Mouse (Mus musculus) forebrain, embryonic 16.5 days (tissue): ENCODE results near the gene Tlk2. TPM values are rescaled to one million over a fixed set of nuclear protein-coding genes. Genes with fewer than 3 reads are reported as not detected.
"Not testable (repeated sequence)": the region's sequence is repeated elsewhere in the genome, so short reads cannot be mapped to it uniquely, and the experiment has no call there.

Experiments
- ATAC-seq: fragments of 200-750 bp; cut with Nextera tagmentation; 2 replicates; pipeline ENCODE4 v1.8.0; 2017; ENCODE audit warnings: mild to moderate bottlenecking, moderate library complexity
- H3K27ac ChIP-seq: fragments of 300-500 bp; sonication (generic); 2 replicates; pipeline ENCODE4 v1.5.1; 2014; ENCODE audit warnings: low read length, control low read depth
- H3K27me3 ChIP-seq: fragments of 300-500 bp; sonication (generic); replicated peaks from 2 replicates; pipeline ENCODE4 v1.6.1; 2014; ENCODE audit warnings: low read length; ENCODE audit not compliant: control insufficient read depth, insufficient read depth
- H3K36me3 ChIP-seq: fragments of 300-500 bp; sonication (generic); 2 replicates; pipeline ENCODE4 v1.6.1; 2014; ENCODE audit not compliant: control insufficient read depth, insufficient read depth
- H3K4me1 ChIP-seq: fragments of 300-500 bp; sonication (generic); replicated peaks from 2 replicates; pipeline ENCODE4 v1.6.1; 2014; ENCODE audit warnings: low read length; ENCODE audit not compliant: control insufficient read depth, insufficient read depth
- H3K4me2 ChIP-seq: fragments of 300-500 bp; sonication (generic); 2 replicates; pipeline ENCODE4 v1.6.1; 2014; ENCODE audit warnings: mild to moderate bottlenecking, low read length, control low read depth
- H3K4me3 ChIP-seq: fragments of 300-500 bp; sonication (generic); replicated peaks from 2 replicates; pipeline ENCODE4 v1.5.1; 2014; ENCODE audit warnings: mild to moderate bottlenecking, low read length, control low read depth
- H3K9ac ChIP-seq: fragments of 300-500 bp; sonication (generic); replicated peaks from 2 replicates; pipeline ENCODE4 v1.6.1; 2014; ENCODE audit warnings: low read depth, low read length, control low read depth
- H3K9me3 ChIP-seq: fragments of 300-500 bp; sonication (generic); 2 replicates; pipeline ENCODE4 v1.6.1; 2016; ENCODE audit warnings: low read length; ENCODE audit not compliant: control insufficient read depth
- WGBS: fragments of 180-500 bp; shearing (Covaris S2); extraction: QIAGEN DNeasy Blood & Tissue Kit; methylation state at CpG from one replicate; pipeline ENCODE4 v1.1.7; 2014; 5-methylcytosine and 5-hydroxymethylcytosine counted together
- polyA plus RNA-seq: library from polyadenylated mRNA; unstranded; fragments of >200 nt; fragmentation: Nextera tagmentation; extraction: Ambion mirVana; gene quantifications from 2 replicates; pipeline ENCODE4 v1.2.1, GENCODE M21; 2015

Tlk2 gene
- 17.7 and 20.9 TPM in 2 replicates for polyA plus RNA-seq

GRCm38 (mm10) chr11:105178516-105178915 lies at the start of gene Tlk2:
Tlk2 (plus strand) TSS chr11:105178807.
- 53% methylated on average over 2 of the region's 2 CpGs for WGBS
- no peak for ATAC-seq
- Histone ChIP-seq H3K9me3 (no peaks in the 10 kb centered on the region), H3K36me3 (no peaks in the 10 kb centered on the region), H3K4me1 (peaks cover 20% of the 10 kb centered on the region), H3K4me2 (peak within 1 kb of the TSS; percentile 69), H3K9ac (no peak within 1 kb of the TSS), H3K27ac (no peak within 1 kb of the TSS), H3K4me3 (no peak within 1 kb of the TSS), H3K27me3 (no peaks in the 10 kb centered on the region)

GRCm38 (mm10) chr11:105135692-105136091 lies 42.9 kb upstream of the Tlk2 start:
- H3K4me2 ChIP-seq: no peak overlapping the region
- H3K9me3 ChIP-seq: no peaks in the 10 kb centered on the region
- no peaks in the 10 kb centered on the region for H3K27me3 ChIP-seq
- 95% methylated on average over 7 of the region's 7 CpGs for WGBS
- H3K4me3 ChIP-seq: no peak overlapping the region
- peaks cover 51% of the 10 kb centered on the region for H3K36me3 ChIP-seq
- no peak overlapping the region for H3K9ac ChIP-seq
- no peak overlapping the region for H3K27ac ChIP-seq
- H3K4me1 ChIP-seq: no peaks in the 10 kb centered on the region
- ATAC-seq: no peak

- WGBS: 94% methylated on average over 2 of the region's 2 CpGs
- not testable (repeated sequence) for H3K4me3 ChIP-seq
These were observed 41.4 kb upstream of the Tlk2 start for GRCm38 (mm10) chr11:105137255-105137654.

GRCm38 (mm10) chr11:105140512-105140911 lies 38.1 kb upstream of the Tlk2 start:
- not testable (repeated sequence) for H3K4me1 ChIP-seq, H3K4me3 ChIP-seq, H3K27ac ChIP-seq, H3K4me2 ChIP-seq, ATAC-seq, H3K9me3 ChIP-seq, H3K9ac ChIP-seq, H3K27me3 ChIP-seq
- WGBS: 91% methylated on average over 6 of the region's 8 CpGs
- peaks cover 25% of the 10 kb centered on the region for H3K36me3 ChIP-seq

More at GRCm38 (mm10) chr11:105137255-105137654, 41.4 kb upstream of the Tlk2 start:
- H3K27ac ChIP-seq, H3K4me1 ChIP-seq, H3K4me2 ChIP-seq, H3K9me3 ChIP-seq, ATAC-seq, H3K9ac ChIP-seq, H3K27me3 ChIP-seq: not testable (repeated sequence)
- H3K36me3 ChIP-seq: peaks cover 47% of the 10 kb centered on the region

GRCm38 (mm10) chr11:105141115-105141514 lies 37.5 kb upstream of the Tlk2 start:
- H3K4me1 ChIP-seq: no peaks in the 10 kb centered on the region
- peaks cover 20% of the 10 kb centered on the region for H3K36me3 ChIP-seq
- H3K4me2 ChIP-seq: no peak overlapping the region
- H3K4me3 ChIP-seq: no peak overlapping the region
- WGBS: 95% methylated on average over 5 of the region's 5 CpGs
- H3K27ac ChIP-seq: no peak overlapping the region
- no peaks in the 10 kb centered on the region for H3K9me3 ChIP-seq
- ATAC-seq: no peak
- no peaks in the 10 kb centered on the region for H3K27me3 ChIP-seq
- no peak overlapping the region for H3K9ac ChIP-seq

GRCm38 (mm10) chr11:105143564-105143963 lies 35.0 kb upstream of the Tlk2 start:
- ATAC-seq: no peak
- no peak overlapping the region for H3K9ac ChIP-seq
- H3K27me3 ChIP-seq: no peaks in the 10 kb centered on the region
- H3K9me3 ChIP-seq: no peaks in the 10 kb centered on the region
- H3K36me3 ChIP-seq: peaks cover 10% of the 10 kb centered on the region
- H3K4me3 ChIP-seq: no peak overlapping the region
- H3K4me2 ChIP-seq: no peak overlapping the region
- no peak overlapping the region for H3K27ac ChIP-seq
- H3K4me1 ChIP-seq: no peaks in the 10 kb centered on the region

GRCm38 (mm10) chr11:105144084-105144483 lies 34.5 kb upstream of the Tlk2 start:
- WGBS: 82% methylated on average over 3 of the region's 3 CpGs
- no peak overlapping the region for H3K9ac ChIP-seq
- peaks cover 7% of the 10 kb centered on the region for H3K36me3 ChIP-seq
- no peak overlapping the region for H3K27ac ChIP-seq
- no peak overlapping the region for H3K4me2 ChIP-seq
- ATAC-seq: no peak
- no peaks in the 10 kb centered on the region for H3K4me1 ChIP-seq
- H3K4me3 ChIP-seq: no peak overlapping the region
- no peaks in the 10 kb centered on the region for H3K9me3 ChIP-seq
- H3K27me3 ChIP-seq: no peaks in the 10 kb centered on the region

- Histone ChIP-seq H3K36me3 (peaks cover 3% of the 10 kb centered on the region), H3K4me2 (no peak overlapping the region), H3K27ac (no peak overlapping the region), H3K4me1 (no peaks in the 10 kb centered on the region), H3K9me3 (no peaks in the 10 kb centered on the region), H3K4me3 (no peak overlapping the region), H3K27me3 (no peaks in the 10 kb centered on the region), H3K9ac (no peak overlapping the region)
- ATAC-seq: no peak
- whole genome bisulfite sequencing: 84% methylated on average over 11 of the region's 11 CpGs
These were observed 33.9 kb upstream of the Tlk2 start for GRCm38 (mm10) chr11:105144508-105145210.

- 93% methylated on average over 10 of the region's 10 CpGs for WGBS
- ATAC-seq: no peak
- H3K4me3 ChIP-seq: no peak overlapping the region
- H3K9me3 ChIP-seq: no peaks in the 10 kb centered on the region
- H3K27ac ChIP-seq: no peak overlapping the region
- no peak overlapping the region for H3K4me2 ChIP-seq
- no peaks in the 10 kb centered on the region for H3K27me3 ChIP-seq
- H3K4me1 ChIP-seq: no peaks in the 10 kb centered on the region
- no peaks in the 10 kb centered on the region; the same call in 1 of the 2 replicates for H3K36me3 ChIP-seq
- no peak overlapping the region for H3K9ac ChIP-seq
These were observed 33.4 kb upstream of the Tlk2 start for GRCm38 (mm10) chr11:105145211-105145610.
